Mouse (Mus musculus) frontal cortex, postnatal 25 days (tissue): ENCODE data around the gene Fam219a.
A peak's percentile ranks its signal among the peaks of the same experiment; 100 is the strongest.

Experiments used
- DNase-seq, 2 experiments: peaks; one replicate each; pipeline ENCODE4 v3.0.0; 2022; ENCODE audit warnings: low spot score in 2 of 2

Gene Fam219a

DNA sequence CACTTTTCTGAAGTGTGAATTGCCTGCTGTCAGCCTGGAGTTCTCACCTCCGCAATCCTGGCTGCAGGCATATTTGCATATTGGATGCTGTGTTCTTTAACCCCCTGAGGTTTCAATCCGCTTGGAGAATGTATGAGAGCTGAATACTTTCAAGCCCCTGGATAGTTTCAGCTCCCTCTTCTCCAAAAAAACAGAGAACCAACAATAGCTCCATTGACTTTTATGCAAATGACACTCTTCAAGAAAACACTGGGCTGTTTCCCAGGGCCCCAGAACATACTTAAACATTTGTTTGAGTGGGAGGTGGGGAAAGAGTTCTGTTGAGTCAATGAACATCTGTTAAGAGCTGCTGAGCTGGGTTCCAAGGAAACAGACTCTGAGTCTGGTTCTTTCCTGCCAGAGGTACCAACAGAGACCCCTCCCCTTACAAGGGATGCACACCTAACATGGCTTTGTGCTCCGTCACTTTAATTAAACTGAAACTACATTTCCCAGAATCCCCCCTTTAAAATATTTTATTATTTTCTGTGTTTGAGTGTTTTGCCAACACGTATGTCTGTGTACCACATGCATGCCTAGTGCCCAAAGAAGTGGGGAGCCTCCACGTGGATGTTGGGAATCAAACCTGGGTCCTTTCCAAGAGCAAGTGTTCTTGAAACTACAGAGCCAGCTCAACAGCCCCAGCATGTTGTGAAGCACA lies 98.5 kb downstream of the Fam219a start:
- DNase-seq = peak in 1 of 2 experiments; percentile 46

DNA sequence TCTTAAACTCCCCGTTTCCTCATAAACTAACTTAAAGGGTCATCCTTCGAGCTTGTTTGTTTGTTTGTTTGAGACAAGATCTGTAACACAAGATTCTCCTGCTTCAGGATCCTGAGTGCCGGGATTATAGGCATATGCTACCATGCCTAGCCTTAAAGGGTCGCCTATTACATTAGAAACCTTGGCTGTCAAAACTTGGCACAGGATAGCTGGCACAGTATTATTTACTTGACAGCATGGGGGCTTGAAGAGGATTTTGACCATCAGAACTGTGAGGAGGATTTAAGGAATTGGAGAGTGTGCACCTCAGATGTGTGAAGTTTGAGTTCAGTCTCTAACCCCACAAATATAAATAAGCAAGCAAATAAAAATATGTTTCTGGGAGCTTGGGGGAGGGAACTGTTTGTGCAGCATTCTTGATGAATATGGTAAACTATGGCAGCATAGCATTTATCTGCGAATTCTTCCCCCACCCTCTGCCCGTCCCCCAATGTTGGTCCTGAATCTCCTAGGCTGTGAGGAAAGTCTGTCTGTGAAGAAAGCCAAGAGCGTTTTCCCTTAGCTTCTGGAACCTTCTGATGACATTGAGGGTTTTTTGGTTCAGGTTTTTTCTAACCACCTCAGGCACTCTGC lies 99.2 kb downstream of the Fam219a start:
- DNase-seq = no peak

DNA sequence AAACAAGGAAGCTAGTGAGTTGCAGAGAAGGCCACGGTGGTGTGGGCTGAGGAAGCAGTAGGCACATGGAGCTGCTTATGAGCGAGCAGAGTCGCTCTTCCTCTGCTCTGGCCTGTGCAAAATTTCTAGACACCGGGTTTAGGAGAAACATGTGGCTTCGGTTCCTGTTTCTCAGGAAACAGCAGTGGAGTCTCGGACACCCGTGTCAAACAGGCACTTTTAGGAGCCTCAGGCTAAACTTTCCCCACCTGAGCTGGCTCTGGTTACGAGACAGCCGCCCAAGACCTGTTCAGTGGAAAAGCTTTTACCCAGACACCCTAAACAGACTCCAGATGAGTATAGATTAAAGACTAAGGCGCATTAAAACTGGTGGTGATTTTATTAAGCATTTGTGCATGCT lies 100.1 kb downstream of the Fam219a start:
- DNase-seq = no peak

GRCm38 (mm10) chr4:41468396-41469080 lies 100.8 kb downstream of the Fam219a start:
- peak; percentile 47 to 62 for DNase-seq
